Mouse (Mus musculus): ENCODE results near the gene Otub1. TPM values are rescaled to one million over a fixed set of nuclear protein-coding genes. Genes with fewer than 3 reads are reported as not detected.

The Otub1 gene
- polyA plus RNA-seq, 1 experiment from 2014 or later = 242 TPM

GRCm38 (mm10) chr19:7224253-7224652, 18.1 kb upstream of the Otub1 start:
- no peak overlapping the region for H3K4me3 ChIP-seq
- 86% methylated on average over 3 of the region's 3 CpGs for WGBS
- no peak overlapping the region for H3K9ac ChIP-seq
- H3K27ac ChIP-seq = no peak overlapping the region
- no peaks in the 10 kb centered on the region for H3K4me1 ChIP-seq
- H3K4me2 ChIP-seq = no peak overlapping the region
- no peaks in the 10 kb centered on the region for H3K9me3 ChIP-seq (replicated peaks)
- no peaks in the 10 kb centered on the region for H3K27me3 ChIP-seq
- H3K36me3 ChIP-seq (ENCODE audit: poor library complexity, severe bottlenecking) = peaks cover 44% of the 10 kb centered on the region
- no peak for ATAC-seq

- Histone ChIP-seq H3K4me2 (no peak overlapping the region), H3K9me3 (replicated peaks) (no peaks in the 10 kb centered on the region), H3K9ac (no peak overlapping the region), H3K27ac (no peak overlapping the region), H3K4me3 (no peak overlapping the region), H3K36me3 (ENCODE audit: poor library complexity, severe bottlenecking) (peaks cover 36% of the 10 kb centered on the region), H3K27me3 (no peaks in the 10 kb centered on the region), H3K4me1 (peaks cover 1% of the 10 kb centered on the region)
- no peak for ATAC-seq
Observed at GRCm38 (mm10) chr19:7223488-7223887, 17.4 kb upstream of the Otub1 start.

GRCm38 (mm10) chr19:7222196-7222595, 16.1 kb upstream of the Otub1 start:
- Histone ChIP-seq H3K27me3 (no peaks in the 10 kb centered on the region), H3K4me2 (no peak overlapping the region), H3K9me3 (replicated peaks) (no peaks in the 10 kb centered on the region), H3K4me3 (no peak overlapping the region), H3K36me3 (ENCODE audit: poor library complexity, severe bottlenecking) (peaks cover 24% of the 10 kb centered on the region), H3K27ac (no peak overlapping the region), H3K4me1 (peaks cover 10% of the 10 kb centered on the region), H3K9ac (no peak overlapping the region)
- WGBS = 85% methylated on average over 6 of the region's 6 CpGs
- ATAC-seq = no peak

GRCm38 (mm10) chr19:7218753-7219152, 12.6 kb upstream of the Otub1 start:
- 97% methylated on average over 5 of the region's 5 CpGs for WGBS
- peaks cover 34% of the 10 kb centered on the region for H3K4me1 ChIP-seq
- no peak for ATAC-seq
- no peak overlapping the region for H3K27ac ChIP-seq
- no peak overlapping the region for H3K4me3 ChIP-seq
- no peaks in the 10 kb centered on the region for H3K9me3 ChIP-seq (replicated peaks)
- no peak overlapping the region for H3K4me2 ChIP-seq
- H3K9ac ChIP-seq = no peak overlapping the region
- H3K36me3 ChIP-seq (ENCODE audit: poor library complexity, severe bottlenecking) = peaks cover 22% of the 10 kb centered on the region
- H3K27me3 ChIP-seq = no peaks in the 10 kb centered on the region

- 0 out of 2 replicates have a peak overlapping the region, but pooled peaks have one; percentile 81 for H3K9ac ChIP-seq
- ATAC-seq = peak; percentile 52; the same call in 1 of the 2 replicates
- peak overlapping the region; percentile 79 for H3K4me3 ChIP-seq
- 7% methylated on average over 6 of the region's 6 CpGs for WGBS
- H3K4me1 ChIP-seq = peaks cover 34% of the 10 kb centered on the region
- H3K27me3 ChIP-seq = no peaks in the 10 kb centered on the region
- peak overlapping the region; percentile 67 for H3K27ac ChIP-seq
- H3K4me2 ChIP-seq = peak overlapping the region; percentile 82
- H3K36me3 ChIP-seq (ENCODE audit: poor library complexity, severe bottlenecking) = peaks cover 30% of the 10 kb centered on the region
- H3K9me3 ChIP-seq (replicated peaks) = no peaks in the 10 kb centered on the region
Observed at GRCm38 (mm10) chr19:7217926-7218267, 11.8 kb upstream of the Otub1 start.

- H3K9ac ChIP-seq = peak within 1 kb of the TSS; percentile 81
- H3K27ac ChIP-seq = peak within 1 kb of the TSS; percentile 67
- peaks cover 30% of the 10 kb centered on the region for H3K36me3 ChIP-seq (ENCODE audit: poor library complexity, severe bottlenecking)
- H3K4me2 ChIP-seq = peak within 1 kb of the TSS; percentile 82
- H3K4me3 ChIP-seq = peak within 1 kb of the TSS; percentile 79
- ATAC-seq = peak; percentile 98
- under 1% methylated on average over 50 of the region's 50 CpGs for WGBS
- no peaks in the 10 kb centered on the region for H3K9me3 ChIP-seq (replicated peaks)
- H3K27me3 ChIP-seq = no peaks in the 10 kb centered on the region
- peaks cover 34% of the 10 kb centered on the region for H3K4me1 ChIP-seq
Observed at GRCm38 (mm10) chr19:7217162-7217925, 11.2 kb upstream of the Otub1 start, which contains the start of gene Cox8a. Gene Cox8a, minus strand, starts transcription at chr19:7217616.

- H3K9ac ChIP-seq = no peak overlapping the region
- H3K9me3 ChIP-seq (replicated peaks) = no peaks in the 10 kb centered on the region
- 92% methylated on average over 5 of the region's 5 CpGs for WGBS
- H3K27me3 ChIP-seq = no peaks in the 10 kb centered on the region
- peaks cover 38% of the 10 kb centered on the region for H3K36me3 ChIP-seq (ENCODE audit: poor library complexity, severe bottlenecking)
- H3K4me3 ChIP-seq = no peak overlapping the region
- peaks cover 34% of the 10 kb centered on the region for H3K4me1 ChIP-seq
- H3K27ac ChIP-seq = no peak overlapping the region
- no peak for ATAC-seq
- H3K4me2 ChIP-seq = no peak overlapping the region
Observed at GRCm38 (mm10) chr19:7214484-7214883, 8.4 kb upstream of the Otub1 start.

GRCm38 (mm10) chr19:7213010-7213409, 6.9 kb upstream of the Otub1 start:
- no peaks in the 10 kb centered on the region for H3K9me3 ChIP-seq (replicated peaks)
- no peak overlapping the region for H3K9ac ChIP-seq
- no peaks in the 10 kb centered on the region for H3K27me3 ChIP-seq
- peaks cover 28% of the 10 kb centered on the region for H3K4me1 ChIP-seq
- peaks cover 38% of the 10 kb centered on the region for H3K36me3 ChIP-seq (ENCODE audit: poor library complexity, severe bottlenecking)
- ATAC-seq = no peak
- 92% methylated on average over 3 of the region's 3 CpGs for WGBS
- H3K4me2 ChIP-seq = no peak overlapping the region
- no peak overlapping the region for H3K4me3 ChIP-seq
- no peak overlapping the region for H3K27ac ChIP-seq

GRCm38 (mm10) chr19:7212216-7212615, 6.1 kb upstream of the Otub1 start:
- no peak for ATAC-seq
- 81% methylated on average over 1 of the region's 1 CpGs for WGBS
- H3K27ac ChIP-seq = no peak overlapping the region
- no peaks in the 10 kb centered on the region for H3K27me3 ChIP-seq
- H3K9ac ChIP-seq = no peak overlapping the region
- H3K36me3 ChIP-seq (ENCODE audit: poor library complexity, severe bottlenecking) = peaks cover 38% of the 10 kb centered on the region
- no peaks in the 10 kb centered on the region for H3K9me3 ChIP-seq (replicated peaks)
- H3K4me3 ChIP-seq = no peak overlapping the region
- H3K4me1 ChIP-seq = peaks cover 24% of the 10 kb centered on the region
- no peak overlapping the region for H3K4me2 ChIP-seq

GRCm38 (mm10) chr19:7209907-7210646, 4.0 kb upstream of the Otub1 start:
- 92% methylated on average over 7 of the region's 7 CpGs for WGBS
- Histone ChIP-seq H3K27me3 (no peaks in the 10 kb centered on the region), H3K4me2 (no peak overlapping the region), H3K4me1 (peaks cover 19% of the 10 kb centered on the region), H3K36me3 (ENCODE audit: poor library complexity, severe bottlenecking) (peaks cover 29% of the 10 kb centered on the region), H3K9ac (no peak overlapping the region), H3K27ac (no peak overlapping the region), H3K4me3 (no peak overlapping the region), H3K9me3 (replicated peaks) (no peaks in the 10 kb centered on the region)
- ATAC-seq = no peak

- peak overlapping the region; percentile 93 for H3K4me2 ChIP-seq
- ATAC-seq = no peak
- no peaks in the 10 kb centered on the region for H3K9me3 ChIP-seq (replicated peaks)
Observed at GRCm38 (mm10) chr19:7205326-7205725, 790 bp downstream of the Otub1 start.

GRCm38 (mm10) chr19:7204898-7205297, 1.2 kb downstream of the Otub1 start:
- Histone ChIP-seq H3K27me3 (no peaks in the 10 kb centered on the region), H3K4me1 (peaks cover 32% of the 10 kb centered on the region), H3K9ac (peak overlapping the region; percentile 85), H3K36me3 (ENCODE audit: poor library complexity, severe bottlenecking) (peaks cover 42% of the 10 kb centered on the region), H3K27ac (no peak overlapping the region), H3K4me3 (peak overlapping the region; percentile 85), H3K4me2 (peak overlapping the region; percentile 93), H3K9me3 (replicated peaks) (no peaks in the 10 kb centered on the region)
- no peak for ATAC-seq
- WGBS = 80% methylated on average over 2 of the region's 2 CpGs

More at GRCm38 (mm10) chr19:7205326-7205725, 790 bp downstream of the Otub1 start:
- Histone ChIP-seq H3K9ac (peak overlapping the region; percentile 85), H3K4me1 (peaks cover 32% of the 10 kb centered on the region), H3K27me3 (no peaks in the 10 kb centered on the region), H3K36me3 (ENCODE audit: poor library complexity, severe bottlenecking) (peaks cover 38% of the 10 kb centered on the region), H3K27ac (peak overlapping the region; percentile 93), H3K4me3 (peak overlapping the region; percentile 85)
- 33% methylated on average over 7 of the region's 7 CpGs for WGBS

Data from forebrain, embryonic 13.5 days (tissue).